Mouse (Mus musculus) E14TG2a.4 (cell line): ENCODE measurements at regions not wholly inside any gene's neighbourhood (a gene's known extent, or its start where the extent isn't known, plus 50 kb on each side); places are given as distances from the start of the nearest gene placed in this dataset.

Source experiments
- H3K27me3 ChIP-seq: 2 replicates; pipeline ENCODE4 v1.6.1; 2014; ENCODE audit warnings: low read length, control low read depth; ENCODE audit not compliant: insufficient read depth
- H3K36me3 ChIP-seq: 2 replicates; pipeline ENCODE4 v1.6.1; 2014; ENCODE audit warnings: low read length, control low read depth; ENCODE audit not compliant: insufficient read depth
- H3K4me1 ChIP-seq: replicated peaks from 2 replicates; pipeline ENCODE4 v1.6.1; 2014; ENCODE audit warnings: low read depth, low read length, control low read depth
- H3K4me3 ChIP-seq: replicated peaks from 2 replicates; pipeline ENCODE4 v1.5.1; 2014; ENCODE audit warnings: mild to moderate bottlenecking, low read length
- H3K9me3 ChIP-seq: 2 replicates; pipeline ENCODE4 v1.6.1; 2014; ENCODE audit warnings: low read length, control low read depth
- CTCF ChIP-seq: conservative IDR thresholded peaks from 2 replicates; pipeline ENCODE4 v1.5.1; 2014; ENCODE audit warnings: low read length
- NANOG ChIP-seq: IDR thresholded peaks from 2 replicates; pipeline ENCODE4 v1.6.1; 2014; ENCODE audit warnings: borderline replicate concordance, low read length, mixed read lengths
- POU5F1 ChIP-seq: IDR thresholded peaks from 2 replicates; pipeline ENCODE4 v1.6.1; 2014; ENCODE audit warnings: low read length, borderline replicate concordance

- H3K9me3 ChIP-seq = peaks cover 20% of the 10 kb centered on the region
- H3K27me3 ChIP-seq = peaks cover 6% of the 10 kb centered on the region
- TF ChIP-seq POU5F1 = no peak
- TF ChIP-seq CTCF = no peak
- TF ChIP-seq NANOG = no peak
- H3K36me3 ChIP-seq = no peaks in the 10 kb centered on the region
- H3K4me1 ChIP-seq = peaks cover 20% of the 10 kb centered on the region
- H3K4me3 ChIP-seq = peak overlapping the region; percentile 39
Observed at GRCm38 (mm10) chr5:103360360-103360759, 64.6 kb upstream of the Ptpn13 start.

- TF ChIP-seq NANOG = no peak
- H3K4me3 ChIP-seq = no peak overlapping the region
- peaks cover 20% of the 10 kb centered on the region for H3K4me1 ChIP-seq
- no peaks in the 10 kb centered on the region for H3K9me3 ChIP-seq
- 0 out of 2 replicates have a peak, but pooled peaks cover 2% of the 10 kb centered on the region for H3K27me3 ChIP-seq
- H3K36me3 ChIP-seq = no peaks in the 10 kb centered on the region
Observed at GRCm38 (mm10) chr5:103357558-103357957, 67.4 kb upstream of the Ptpn13 start.

GRCm38 (mm10) chr5:103356500-103356899 lies 68.5 kb upstream of the Ptpn13 start:
- 0 out of 2 replicates have a peak, but pooled peaks cover 2% of the 10 kb centered on the region for H3K27me3 ChIP-seq
- H3K9me3 ChIP-seq = peaks cover 10% of the 10 kb centered on the region
- peaks cover 20% of the 10 kb centered on the region for H3K4me1 ChIP-seq
- peak overlapping the region; percentile 43 for H3K4me3 ChIP-seq
- no peaks in the 10 kb centered on the region for H3K36me3 ChIP-seq
- TF ChIP-seq NANOG (no peak), CTCF (no peak), POU5F1 (no peak)

- peaks cover 17% of the 10 kb centered on the region for H3K9me3 ChIP-seq
- TF ChIP-seq POU5F1 = no peak
- peak; percentile 89 for TF ChIP-seq CTCF
- H3K4me1 ChIP-seq = peaks cover 14% of the 10 kb centered on the region
- H3K36me3 ChIP-seq = no peaks in the 10 kb centered on the region
- H3K4me3 ChIP-seq = no peak overlapping the region
- 0 out of 2 replicates have a peak, but pooled peaks cover 2% of the 10 kb centered on the region for H3K27me3 ChIP-seq
Observed at GRCm38 (mm10) chr5:103355372-103356300, 69.4 kb upstream of the Ptpn13 start.

- H3K4me3 ChIP-seq = no peak overlapping the region
- H3K36me3 ChIP-seq = no peaks in the 10 kb centered on the region
- peaks cover 16% of the 10 kb centered on the region for H3K9me3 ChIP-seq
- H3K4me1 ChIP-seq = no peaks in the 10 kb centered on the region
- no peak for TF ChIP-seq POU5F1
- peak; percentile 59 for TF ChIP-seq CTCF
- TF ChIP-seq NANOG = no peak
- peaks cover 13% of the 10 kb centered on the region; the same call in 1 of the 2 replicates for H3K27me3 ChIP-seq
Observed at GRCm38 (mm10) chr5:103343869-103344268, 81.1 kb upstream of the Ptpn13 start.

GRCm38 (mm10) chr5:103341456-103341855 lies 83.5 kb upstream of the Ptpn13 start:
- H3K9me3 ChIP-seq = no peaks in the 10 kb centered on the region
- no peaks in the 10 kb centered on the region for H3K4me1 ChIP-seq
- H3K36me3 ChIP-seq = no peaks in the 10 kb centered on the region
- TF ChIP-seq NANOG = no peak
- no peak for TF ChIP-seq POU5F1
- TF ChIP-seq CTCF = no peak
- H3K27me3 ChIP-seq = peaks cover 13% of the 10 kb centered on the region; the same call in 1 of the 2 replicates
- H3K4me3 ChIP-seq = no peak overlapping the region

GRCm38 (mm10) chr5:103340626-103341025 lies 84.4 kb upstream of the Ptpn13 start:
- TF ChIP-seq NANOG (no peak), CTCF (no peak), POU5F1 (no peak)
- H3K9me3 ChIP-seq = no peaks in the 10 kb centered on the region
- H3K4me1 ChIP-seq = no peaks in the 10 kb centered on the region
- H3K27me3 ChIP-seq = peaks cover 13% of the 10 kb centered on the region; the same call in 1 of the 2 replicates
- H3K36me3 ChIP-seq = no peaks in the 10 kb centered on the region
- no peak overlapping the region for H3K4me3 ChIP-seq

GRCm38 (mm10) chr5:103336689-103337490 lies 88.1 kb upstream of the Ptpn13 start:
- Histone ChIP-seq H3K4me1 (no peaks in the 10 kb centered on the region), H3K4me3 (no peak overlapping the region), H3K36me3 (no peaks in the 10 kb centered on the region), H3K27me3 (peaks cover 13% of the 10 kb centered on the region; the same call in 1 of the 2 replicates), H3K9me3 (0 out of 2 replicates have a peak, but pooled peaks cover 5% of the 10 kb centered on the region)
- TF ChIP-seq NANOG = no peak
- TF ChIP-seq CTCF = no peak
- no peak for TF ChIP-seq POU5F1
